Mouse (Mus musculus) frontal cortex, adult (tissue): ENCODE measurements around the gene Map7d2.

Source experiments
- ATAC-seq: cut with Nextera tagmentation; 2 replicates; pipeline ENCODE4 v1.9.2; 2017; ENCODE audit warnings: mild to moderate bottlenecking, moderate library complexity, mixed read lengths; ENCODE audit not compliant: low TSS enrichment

The Map7d2 gene

DNA sequence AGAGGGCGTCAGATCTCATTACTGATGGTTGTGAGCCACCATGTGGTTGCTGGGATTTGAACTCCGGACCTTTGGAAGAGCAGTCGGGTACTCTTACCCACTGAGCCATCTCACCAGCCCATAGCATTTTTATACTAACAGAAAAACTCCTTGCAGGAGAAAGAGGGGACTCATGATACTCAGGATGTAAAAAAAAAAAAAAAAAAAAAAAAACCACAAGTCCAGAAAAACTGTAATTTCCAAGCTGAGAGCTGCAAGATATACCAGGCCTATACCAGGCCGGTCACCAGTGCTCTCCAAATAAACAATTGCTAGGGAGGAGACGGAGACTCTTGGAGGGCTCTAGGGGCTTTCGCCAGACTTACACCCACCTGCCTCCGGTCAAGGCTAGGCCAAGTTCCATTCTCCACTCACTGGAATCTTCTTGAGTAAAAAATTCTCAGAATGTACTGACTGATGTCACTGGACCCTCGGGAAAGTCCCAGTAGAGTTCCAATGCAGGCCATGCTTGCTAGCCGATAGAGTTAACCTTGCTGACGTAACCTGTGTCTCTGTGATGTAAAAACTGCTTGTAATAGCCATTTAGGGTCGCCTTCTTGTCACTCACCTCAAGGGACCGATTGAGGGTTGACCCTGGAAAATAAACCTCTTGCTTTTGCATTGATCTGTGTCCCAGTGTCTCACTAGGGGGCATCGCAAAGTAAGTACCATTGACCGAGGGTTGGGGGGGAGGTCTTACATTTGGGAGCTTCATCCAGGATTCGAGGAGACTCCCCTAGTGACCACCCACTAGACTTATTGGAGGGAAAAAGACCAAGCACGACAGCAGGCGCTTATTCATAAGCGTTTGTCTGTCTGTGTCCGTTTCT, 95.7 kb downstream of the Map7d2 start:
- no peak for ATAC-seq

GRCm38 (mm10) chrX:159510716-159511051, 96.3 kb downstream of the Map7d2 start:
- no peak for ATAC-seq

GRCm38 (mm10) chrX:159515599-159515998, 101.2 kb downstream of the Map7d2 start:
- ATAC-seq, result no peak

DNA sequence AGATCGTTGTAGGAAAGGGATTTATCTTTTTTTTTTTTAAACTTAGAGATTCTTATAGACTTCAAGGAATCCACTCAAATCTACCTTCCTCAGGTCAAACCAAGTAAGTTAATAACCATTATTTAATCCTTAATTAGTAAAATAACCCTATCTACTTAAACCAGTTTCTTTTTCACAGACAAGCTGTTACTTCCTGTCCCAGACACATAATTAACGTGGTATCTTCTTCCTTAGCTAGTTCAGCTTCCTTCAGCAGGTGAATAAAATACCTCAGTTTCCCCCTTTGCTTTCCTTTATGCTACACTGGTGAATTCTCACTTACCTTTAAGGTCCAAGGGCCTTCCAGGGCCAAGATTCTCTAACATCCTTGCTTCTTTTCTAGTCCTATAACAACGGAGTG, 107.4 kb downstream of the Map7d2 start:
- no peak for ATAC-seq

DNA sequence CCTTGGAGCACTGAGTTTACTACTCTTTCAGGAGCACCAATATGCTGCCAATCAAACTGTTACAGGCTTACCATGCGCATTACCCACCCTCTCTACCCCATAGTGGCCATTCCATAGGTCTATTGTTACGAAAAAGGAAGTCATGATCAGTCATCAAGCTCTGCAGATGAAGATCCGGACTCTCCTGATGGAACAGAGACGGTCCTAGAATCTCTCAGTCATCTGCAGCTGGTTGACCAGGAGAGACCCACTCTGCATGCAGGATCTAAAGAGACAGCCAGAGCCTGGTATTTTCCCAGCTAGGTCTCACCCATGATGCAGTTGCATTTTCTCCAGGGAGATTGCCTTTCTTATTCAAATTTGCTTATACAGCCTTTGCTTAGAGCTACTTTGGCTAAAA, 108.3 kb downstream of the Map7d2 start:
- no peak for ATAC-seq

- no peak for ATAC-seq
These were observed 112.0 kb downstream of the Map7d2 start, which contains the start of gene Bclaf3 for GRCm38 (mm10) chrX:159526388-159526787. TSS of gene Bclaf3 (plus strand) at chrX:159526688.

DNA sequence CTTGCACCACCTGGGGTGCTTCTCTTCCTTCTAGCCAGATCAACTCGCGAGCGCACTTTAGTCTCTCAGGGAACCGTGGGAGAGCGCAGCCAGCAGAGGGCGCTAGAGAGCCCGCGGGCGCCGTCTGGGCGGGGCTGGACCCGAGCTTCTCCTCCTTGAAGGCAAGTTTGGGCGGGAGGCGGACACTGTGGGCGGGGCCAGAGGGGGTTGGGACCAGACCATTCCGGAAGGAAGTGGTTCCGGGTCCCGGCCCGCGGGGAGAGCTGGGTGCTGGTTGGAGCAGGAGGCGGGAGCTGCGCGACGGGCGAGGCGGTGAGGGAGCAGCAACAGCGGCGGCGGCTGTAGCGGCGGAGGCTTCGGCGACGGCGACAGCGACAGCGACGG, 118.0 kb downstream of the Map7d2 start:
- ATAC-seq, result peak; percentile 100

- ATAC-seq, result no peak
These were observed 118.6 kb downstream of the Map7d2 start for GRCm38 (mm10) chrX:159532811-159533462.

GRCm38 (mm10) chrX:159541936-159542335, 127.6 kb downstream of the Map7d2 start:
- no peak for ATAC-seq

GRCm38 (mm10) chrX:159547093-159547492, 132.7 kb downstream of the Map7d2 start:
- ATAC-seq, result no peak
